Mouse (Mus musculus) liver, embryonic 13.5 days (tissue): Measurements from ENCODE around the gene Mgarp. TPM values are rescaled to one million over a fixed set of nuclear protein-coding genes. Genes with fewer than 3 reads are reported as not detected.
A peak's percentile ranks its signal among the peaks of the same experiment; 100 is the strongest.
"Not testable (repeated sequence)": the region's sequence is repeated elsewhere in the genome, so short reads cannot be mapped to it uniquely, and the experiment has no call there.

Experiments used
- ATAC-seq: fragments of 200-750 bp; cut with Nextera tagmentation; 2 replicates; pipeline ENCODE4 v1.8.0; 2017; ENCODE audit warnings: low read depth, mild to moderate bottlenecking, moderate number of reproducible peaks, moderate library complexity
- DNase-seq: peaks from one replicate; pipeline ENCODE4 v3.0.0; 2022
- H3K27ac ChIP-seq: fragments of 300-500 bp; sonication (generic); 2 replicates; pipeline ENCODE4 v1.5.1; 2015; ENCODE audit warnings: moderate library complexity, mild to moderate bottlenecking, inconsistent platforms
- H3K27me3 ChIP-seq: fragments of 300-500 bp; sonication (generic); 2 replicates; pipeline ENCODE4 v1.6.1; 2015; ENCODE audit warnings: mild to moderate bottlenecking, inconsistent platforms
- H3K36me3 ChIP-seq: fragments of 300-500 bp; sonication (generic); 2 replicates; pipeline ENCODE4 v1.6.1; 2015; ENCODE audit warnings: mild to moderate bottlenecking, inconsistent platforms
- H3K4me1 ChIP-seq: fragments of 300-500 bp; sonication (generic); replicated peaks from 2 replicates; pipeline ENCODE4 v1.6.1; 2015; ENCODE audit warnings: inconsistent platforms
- H3K4me2 ChIP-seq: fragments of 300-500 bp; sonication (generic); 2 replicates; pipeline ENCODE4 v1.6.1; 2015; ENCODE audit warnings: inconsistent platforms, mild to moderate bottlenecking, moderate library complexity
- H3K4me3 ChIP-seq: fragments of 300-500 bp; sonication (generic); replicated peaks from 2 replicates; pipeline ENCODE4 v1.5.1; 2015; ENCODE audit warnings: mild to moderate bottlenecking, inconsistent platforms
- H3K9ac ChIP-seq: fragments of 300-500 bp; sonication (generic); 2 replicates; pipeline ENCODE4 v1.6.1; 2015; ENCODE audit warnings: mild to moderate bottlenecking, inconsistent platforms
- H3K9me3 ChIP-seq: fragments of 300-500 bp; sonication (generic); replicated peaks from 2 replicates; pipeline ENCODE4 v1.6.1; 2016; ENCODE audit warnings: inconsistent platforms
- WGBS: fragments of 180-500 bp; shearing (Covaris S2); methylation state at CpG from one replicate; pipeline ENCODE4 v1.1.7; 2015; ENCODE audit not compliant: insufficient replicate concordance; 5-methylcytosine and 5-hydroxymethylcytosine counted together
- polyA plus RNA-seq: library from polyadenylated mRNA; unstranded; fragments of >200 nt; fragmentation: Nextera tagmentation; extraction: Ambion mirVana; gene quantifications from 2 replicates; pipeline ENCODE4 v1.2.1, GENCODE M21; 2015

The Mgarp gene
- polyA plus RNA-seq, 1 experiment from 2014 or later: 1.1 TPM

- DNase-seq: no peak
- H3K27ac ChIP-seq: peak overlapping the region; percentile 73; the same call in 1 of the 2 replicates
- ATAC-seq: no peak
- under 1% methylated on average over 3 of the region's 3 CpGs for WGBS
- no peaks in the 10 kb centered on the region for H3K27me3 ChIP-seq
- peaks cover 72% of the 10 kb centered on the region for H3K4me1 ChIP-seq
- 0 out of 2 replicates have a peak overlapping the region, but pooled peaks have one; percentile 3 for H3K9ac ChIP-seq
- no peaks in the 10 kb centered on the region for H3K36me3 ChIP-seq
- H3K4me2 ChIP-seq: peak overlapping the region; percentile 84
- peak overlapping the region; percentile 59; the same call in 1 of the 2 replicates for H3K4me3 ChIP-seq
- H3K9me3 ChIP-seq: no peaks in the 10 kb centered on the region
Measured at GRCm38 (mm10) chr3:51365517-51365882, 31.0 kb downstream of the Mgarp start.

DNA sequence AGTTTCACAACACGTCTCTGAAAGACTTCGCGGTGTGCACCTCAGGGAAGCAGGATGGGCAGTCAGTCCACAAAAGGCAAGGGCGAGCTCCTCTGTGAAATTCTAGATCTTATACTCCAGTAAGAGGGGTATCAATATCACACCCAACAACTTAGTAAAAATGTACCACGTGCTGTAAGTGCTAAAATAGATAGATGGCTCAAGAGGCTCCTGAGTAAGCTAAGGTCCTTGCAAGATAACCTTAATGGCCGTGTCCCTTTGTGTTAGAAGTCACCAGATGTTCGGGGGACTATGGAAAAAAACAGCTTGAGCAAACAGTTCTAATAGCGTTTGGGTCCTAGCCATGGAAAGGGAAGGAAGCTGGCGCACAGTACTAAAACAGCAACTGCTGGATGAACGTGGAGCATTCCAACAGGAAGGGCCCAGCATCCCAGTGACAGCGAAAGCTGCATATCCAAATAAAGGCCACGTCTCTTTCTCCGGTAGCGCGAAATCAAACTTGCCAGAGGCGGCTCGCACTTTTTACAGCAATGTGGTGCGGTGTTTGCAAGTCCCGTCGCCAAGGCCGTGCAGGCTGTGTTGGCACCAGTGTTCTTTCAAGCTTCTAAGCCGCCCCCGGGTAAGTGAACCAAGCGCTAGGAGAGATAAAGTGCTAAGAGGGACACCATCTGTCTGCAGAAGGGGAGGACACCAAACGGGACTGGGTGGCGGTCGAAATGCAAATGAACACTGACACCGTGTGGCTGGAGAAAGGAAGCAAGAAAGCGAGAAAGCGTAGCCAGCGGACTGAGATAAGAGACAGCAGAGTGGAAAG lies 31.6 kb downstream of the Mgarp start:
- 5% methylated on average over 31 of the region's 31 CpGs for WGBS
- peak overlapping the region; percentile 80 for H3K27ac ChIP-seq
- peak overlapping the region; percentile 59 for H3K4me3 ChIP-seq
- peak overlapping the region; percentile 68 for H3K9ac ChIP-seq
- peaks cover 77% of the 10 kb centered on the region for H3K4me1 ChIP-seq
- no peaks in the 10 kb centered on the region for H3K27me3 ChIP-seq
- H3K4me2 ChIP-seq: peak overlapping the region; percentile 84
- peak; percentile 88 for ATAC-seq
- no peaks in the 10 kb centered on the region for H3K9me3 ChIP-seq
- peak; percentile 80 for DNase-seq
- H3K36me3 ChIP-seq: no peaks in the 10 kb centered on the region

GRCm38 (mm10) chr3:51361066-51361465 lies 35.5 kb downstream of the Mgarp start:
- no peak overlapping the region for H3K4me3 ChIP-seq
- no peak overlapping the region for H3K27ac ChIP-seq
- peak overlapping the region; percentile 12 for H3K4me2 ChIP-seq
- H3K27me3 ChIP-seq: no peaks in the 10 kb centered on the region
- DNase-seq (no peak), ATAC-seq (0 out of 2 replicates have a peak, but pooled peaks have one; percentile 21)
- H3K9me3 ChIP-seq: no peaks in the 10 kb centered on the region
- H3K36me3 ChIP-seq: no peaks in the 10 kb centered on the region
- no peak overlapping the region for H3K9ac ChIP-seq
- WGBS: 36% methylated on average over 9 of the region's 9 CpGs
- peaks cover 80% of the 10 kb centered on the region for H3K4me1 ChIP-seq

DNA sequence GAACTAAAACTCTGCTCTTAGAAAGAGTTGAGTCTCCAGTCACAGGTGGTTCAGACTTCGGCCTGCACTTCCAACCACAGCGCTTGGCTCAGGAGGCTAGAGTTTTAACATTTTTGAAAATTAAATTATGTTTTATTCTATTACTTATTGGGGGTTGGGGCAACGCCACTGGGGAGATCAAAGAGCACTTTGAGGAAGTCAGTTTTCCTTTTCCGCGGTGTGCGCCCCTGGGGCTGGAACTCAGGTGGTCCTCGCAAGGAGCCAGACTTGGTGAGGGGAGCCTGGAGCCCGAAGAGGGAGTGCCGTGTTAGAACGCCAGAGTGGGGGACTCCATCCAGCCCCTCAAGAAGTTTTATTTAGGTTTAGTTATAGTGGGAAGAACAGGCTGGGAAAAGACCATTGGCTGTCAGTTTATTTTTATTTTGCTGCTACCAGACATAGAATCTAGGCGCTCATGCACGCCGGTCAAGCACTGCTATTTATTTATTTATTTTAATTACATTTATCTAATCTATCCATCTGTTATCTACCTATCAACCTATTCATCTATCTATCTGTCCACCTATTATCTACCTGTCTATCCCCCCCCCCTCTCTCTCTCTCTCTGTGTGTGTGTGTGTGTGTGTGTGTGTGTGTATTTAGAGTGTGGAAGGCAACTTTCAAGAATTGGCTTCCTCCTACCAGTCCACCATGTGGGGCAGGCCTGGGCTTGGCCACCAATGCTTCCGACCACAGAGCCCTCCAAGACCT lies 36.8 kb downstream of the Mgarp start:
- Histone ChIP-seq H3K9me3 (no peaks in the 10 kb centered on the region), H3K36me3 (no peaks in the 10 kb centered on the region), H3K27ac (peak overlapping the region; percentile 58), H3K4me1 (peaks cover 67% of the 10 kb centered on the region), H3K4me3 (peak overlapping the region; percentile 76), H3K9ac (peak overlapping the region; percentile 82), H3K27me3 (no peaks in the 10 kb centered on the region), H3K4me2 (peak overlapping the region; percentile 90)
- 22% methylated on average over 14 of the region's 14 CpGs for WGBS
- no peak for ATAC-seq
- DNase-seq: no peak

DNA sequence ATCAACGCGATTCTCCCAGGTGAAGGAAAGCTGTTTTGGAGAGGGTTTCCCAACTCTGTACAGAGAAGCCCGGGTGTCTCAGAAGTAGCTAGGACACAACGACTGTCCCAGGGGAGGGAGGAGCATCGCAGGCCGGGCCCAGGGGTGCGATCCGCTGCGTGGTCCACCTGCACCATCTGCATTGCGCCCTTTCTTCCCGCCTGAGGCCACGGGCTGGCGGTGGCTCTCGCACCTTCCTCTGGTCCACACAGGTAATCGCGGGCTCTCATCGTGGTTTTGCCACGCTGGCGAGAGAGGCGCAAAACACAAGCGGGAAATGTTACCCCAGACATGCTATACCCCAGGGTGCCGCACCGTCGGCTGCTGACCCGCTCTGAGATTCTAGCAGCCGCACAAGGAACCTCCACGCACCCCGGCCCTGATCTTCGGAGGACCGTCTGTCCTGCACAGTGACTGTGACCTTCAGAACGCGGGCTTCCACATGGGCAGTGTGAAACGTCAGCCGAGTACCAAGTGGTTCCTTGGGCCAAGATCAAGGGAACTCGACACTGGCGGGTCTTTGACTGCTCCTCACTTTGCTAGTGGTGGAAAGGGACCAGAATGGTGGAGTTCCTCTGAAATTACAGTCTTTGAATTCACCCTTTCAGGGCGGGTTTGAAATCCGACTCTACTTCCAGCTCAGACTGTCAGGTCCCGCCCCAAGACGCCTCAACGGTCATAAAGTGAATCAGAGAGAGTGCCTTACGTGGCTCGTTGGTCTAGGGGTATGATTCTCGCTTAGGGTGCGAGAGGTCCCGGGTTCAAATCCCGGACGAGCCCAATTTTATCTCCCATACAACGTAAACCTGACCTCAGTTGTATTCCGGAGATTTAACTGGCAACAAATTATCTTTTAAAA lies 37.6 kb downstream of the Mgarp start:
- Histone ChIP-seq H3K4me1 (peaks cover 59% of the 10 kb centered on the region), H3K27me3 (no peaks in the 10 kb centered on the region), H3K4me2 (peak overlapping the region; percentile 90), H3K36me3 (no peaks in the 10 kb centered on the region), H3K9me3 (no peaks in the 10 kb centered on the region), H3K27ac (peak overlapping the region; percentile 80), H3K9ac (peak overlapping the region; percentile 82), H3K4me3 (peak overlapping the region; percentile 76)
- DNase-seq: peak; percentile 76
- WGBS: under 1% methylated on average over 50 of the region's 50 CpGs
- ATAC-seq: peak; percentile 74

DNA sequence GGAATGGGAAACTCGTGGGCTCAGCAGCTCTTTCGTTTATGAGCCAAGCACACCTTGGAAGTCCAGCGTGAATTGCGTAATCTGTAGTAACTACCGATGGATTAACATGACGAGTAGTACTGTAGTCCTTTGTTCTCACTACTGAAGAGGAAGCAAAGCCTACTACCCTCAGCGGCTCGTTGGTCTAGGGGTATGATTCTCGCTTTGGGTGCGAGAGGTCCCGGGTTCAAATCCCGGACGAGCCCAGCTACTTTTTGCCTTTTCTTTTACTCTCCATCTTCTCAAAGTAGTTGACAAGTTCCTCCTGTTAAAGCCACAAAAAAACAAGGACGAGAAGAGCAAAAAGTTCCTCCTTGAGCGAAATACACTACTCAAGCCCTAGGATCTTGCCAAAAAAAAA lies 38.4 kb downstream of the Mgarp start:
- Histone ChIP-seq H3K36me3 (no peaks in the 10 kb centered on the region), H3K4me3 (peak overlapping the region; percentile 76), H3K9ac (peak overlapping the region; percentile 82), H3K4me1 (peaks cover 60% of the 10 kb centered on the region), H3K9me3 (no peaks in the 10 kb centered on the region), H3K27me3 (no peaks in the 10 kb centered on the region), H3K4me2 (peak overlapping the region; percentile 90), H3K27ac (peak overlapping the region; percentile 80; the same call in 1 of the 2 replicates)
- WGBS: under 1% methylated on average over 15 of the region's 15 CpGs
- peak; percentile 78 for DNase-seq
- ATAC-seq: peak; percentile 60

DNA sequence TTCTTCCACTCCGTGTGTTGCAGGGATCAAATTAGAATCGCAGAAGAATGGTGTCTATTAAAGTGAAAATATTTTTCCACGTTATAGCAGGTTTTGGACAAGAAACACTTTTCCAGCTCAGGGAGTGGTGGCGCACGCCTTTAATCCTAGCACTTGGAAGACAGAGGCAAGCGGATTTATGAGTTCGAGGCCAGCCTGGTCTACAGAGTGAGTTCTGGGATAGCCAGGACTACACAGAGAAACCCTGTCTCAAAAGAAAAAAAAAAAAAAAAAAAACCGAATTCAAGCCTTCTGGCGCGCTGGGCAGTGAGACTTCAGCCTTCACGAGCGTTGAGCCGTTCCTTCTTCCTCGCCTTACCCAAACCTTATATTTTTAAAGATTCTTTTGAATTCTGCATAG lies 38.9 kb downstream of the Mgarp start:
- H3K9ac ChIP-seq: peak overlapping the region; percentile 82
- H3K27me3 ChIP-seq: no peaks in the 10 kb centered on the region
- no peaks in the 10 kb centered on the region for H3K9me3 ChIP-seq
- H3K4me2 ChIP-seq: peak overlapping the region; percentile 90
- 7% methylated on average over 14 of the region's 14 CpGs for WGBS
- ATAC-seq (no peak), DNase-seq (peak; percentile 36)
- no peaks in the 10 kb centered on the region for H3K36me3 ChIP-seq
- peaks cover 64% of the 10 kb centered on the region for H3K4me1 ChIP-seq
- H3K27ac ChIP-seq: peak overlapping the region; percentile 41
- peak overlapping the region; percentile 76 for H3K4me3 ChIP-seq

DNA sequence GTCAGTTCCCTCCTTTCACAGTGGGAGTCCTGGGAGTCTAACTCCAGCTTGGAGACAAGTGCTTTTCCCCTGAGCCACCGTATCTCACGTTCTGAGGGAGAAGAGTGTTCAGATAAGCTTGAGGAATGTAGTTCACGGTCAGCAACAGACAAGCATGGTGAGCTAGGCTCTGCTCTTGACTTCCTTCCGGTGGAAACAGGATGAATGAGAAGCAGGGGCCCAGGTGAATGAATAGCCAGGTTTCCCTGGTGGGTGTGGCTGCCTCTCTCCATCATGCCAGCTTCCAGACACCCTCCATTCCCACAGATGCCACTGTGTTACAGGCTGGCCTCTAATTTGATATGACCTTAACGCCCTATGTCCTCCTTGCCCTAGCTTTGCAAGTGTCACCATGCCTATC lies 39.5 kb downstream of the Mgarp start:
- H3K4me1 ChIP-seq: peaks cover 61% of the 10 kb centered on the region
- H3K4me2 ChIP-seq: peak overlapping the region; percentile 90
- no peak overlapping the region for H3K9ac ChIP-seq
- DNase-seq (no peak), ATAC-seq (no peak)
- H3K27ac ChIP-seq: no peak overlapping the region
- H3K4me3 ChIP-seq: no peak overlapping the region
- no peaks in the 10 kb centered on the region for H3K9me3 ChIP-seq
- H3K27me3 ChIP-seq: no peaks in the 10 kb centered on the region
- no peaks in the 10 kb centered on the region for H3K36me3 ChIP-seq
- WGBS: 20% methylated on average over 5 of the region's 5 CpGs

DNA sequence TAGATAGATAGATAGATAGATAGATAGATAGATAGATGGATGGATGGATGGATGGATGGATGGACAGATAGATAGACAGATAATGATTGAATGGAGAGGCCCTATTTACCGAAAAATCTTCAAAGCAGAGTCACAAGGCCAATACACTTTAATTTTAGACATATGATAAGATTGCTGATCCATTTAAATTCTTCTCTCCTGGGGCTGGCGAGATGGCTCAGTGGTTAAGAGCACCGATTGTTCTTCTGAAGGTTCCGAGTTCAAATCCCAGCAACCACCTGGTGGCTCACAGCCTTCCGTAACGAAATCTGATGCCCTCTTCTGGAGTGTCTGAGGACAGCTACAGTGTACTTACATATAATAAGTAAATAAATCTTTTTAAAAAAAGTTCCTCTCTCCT lies 41.6 kb downstream of the Mgarp start:
- not testable (repeated sequence) for H3K36me3 ChIP-seq, H3K9me3 ChIP-seq, ATAC-seq, DNase-seq, H3K27me3 ChIP-seq, H3K27ac ChIP-seq, H3K4me3 ChIP-seq, H3K9ac ChIP-seq, H3K4me2 ChIP-seq
- 73% methylated on average over 6 of the region's 6 CpGs for WGBS
- peaks cover 43% of the 10 kb centered on the region for H3K4me1 ChIP-seq

DNA sequence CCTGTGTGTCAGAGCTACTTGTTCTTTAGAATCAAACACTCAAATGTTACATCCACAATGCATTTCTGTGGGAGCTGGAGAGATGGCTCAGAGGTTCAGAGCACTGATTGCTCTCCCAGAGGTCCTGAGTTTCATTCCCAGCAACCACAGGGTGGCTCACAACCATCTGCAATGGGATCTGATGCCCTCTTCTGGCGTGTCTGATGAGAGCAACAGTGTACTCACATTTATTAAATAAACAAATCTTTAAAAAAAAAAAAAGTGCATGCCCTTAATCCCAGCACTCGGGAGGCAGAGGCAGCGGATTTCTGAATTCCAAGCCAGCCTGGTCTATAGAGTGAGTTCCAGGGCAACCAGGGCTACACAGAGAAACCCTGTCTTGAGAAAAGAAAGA lies 42.5 kb downstream of the Mgarp start:
- Histone ChIP-seq H3K36me3 (no peaks in the 10 kb centered on the region), H3K4me3 (no peak overlapping the region), H3K4me2 (no peak overlapping the region), H3K4me1 (peaks cover 42% of the 10 kb centered on the region), H3K27me3 (no peaks in the 10 kb centered on the region), H3K27ac (no peak overlapping the region), H3K9ac (no peak overlapping the region), H3K9me3 (no peaks in the 10 kb centered on the region)
- 61% methylated on average over 3 of the region's 3 CpGs for WGBS
- DNase-seq (no peak), ATAC-seq (no peak)
